Mouse (Mus musculus): ENCODE data around the gene Prr15. TPM values are rescaled to one million over a fixed set of nuclear protein-coding genes. Genes with fewer than 3 reads are reported as not detected.

Gene Prr15
- not detected for total RNA-seq (2023)

DNA sequence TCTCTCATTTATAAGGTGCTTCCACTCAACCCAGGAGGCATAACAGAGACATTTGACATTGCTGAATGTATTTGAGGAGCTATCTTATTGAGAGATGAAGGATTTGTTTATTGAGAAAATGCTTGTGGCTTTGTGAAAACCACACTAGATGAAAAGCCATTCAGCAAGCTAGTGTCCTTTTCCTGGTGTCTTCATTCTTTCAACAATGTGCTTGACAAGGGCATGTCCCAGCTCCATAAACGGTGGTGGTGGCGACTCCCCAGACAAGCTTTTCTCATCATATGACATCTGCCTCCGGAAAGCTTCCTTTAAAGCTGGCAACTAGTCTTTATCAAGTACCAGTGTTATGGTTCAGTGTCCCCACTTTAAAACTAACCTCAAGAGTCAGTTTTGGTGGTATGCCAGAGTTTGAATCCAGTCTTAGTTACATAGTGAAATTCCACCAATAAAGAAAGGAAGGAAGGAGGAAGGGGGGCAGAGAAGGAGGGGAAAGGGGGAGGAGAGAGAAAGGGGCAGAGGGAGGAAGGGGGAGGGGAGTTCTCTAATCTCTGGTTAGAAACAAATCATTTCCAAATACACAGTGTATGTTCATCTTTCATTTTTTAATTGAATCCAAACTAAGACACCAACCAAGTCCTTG is at the start of gene Prr15:
Gene Prr15 (plus strand): TSS at position 590 of the 640 bp plus-strand sequence.

Other genes with a start within 250 kb of the Prr15 start
- not detected for gene Wipf3, start 103.8 kb downstream of the Prr15 start, total RNA-seq (2023)
- gene Scrn1, start 240.7 kb downstream of the Prr15 start, total RNA-seq (2023), result not detected

All from monocyte, adult 59 days (primary cell).